Mouse (Mus musculus) spleen, postnatal 36 days (tissue): ENCODE results near the gene Aox2.
A peak's percentile ranks its signal among the peaks of the same experiment; 100 is the strongest.
"Not testable (repeated sequence)": the region's sequence is repeated elsewhere in the genome, so short reads cannot be mapped to it uniquely, and the experiment has no call there.

Source experiments
- DNase-seq, 2 experiments: peaks; one replicate each; pipeline ENCODE4 v3.0.0; 2022; ENCODE audit warnings: low spot score in 2 of 2, mixed read lengths in 1 of 2

Gene Aox2

GRCm38 (mm10) chr1:58346159-58346558, 68.0 kb downstream of the Aox2 start:
- DNase-seq, result no peak

GRCm38 (mm10) chr1:58348712-58349111, 70.6 kb downstream of the Aox2 start:
- peak; percentile 7 to 25 for DNase-seq

- DNase-seq, result no peak
Observed at GRCm38 (mm10) chr1:58353238-58353893, 75.2 kb downstream of the Aox2 start.

- no peak for DNase-seq
Observed at GRCm38 (mm10) chr1:58358958-58359901, 81.1 kb downstream of the Aox2 start.

- DNase-seq, result no peak
Observed at GRCm38 (mm10) chr1:58362296-58362695, 84.2 kb downstream of the Aox2 start.

- no peak for DNase-seq
Observed at GRCm38 (mm10) chr1:58364551-58364950, 86.4 kb downstream of the Aox2 start.

GRCm38 (mm10) chr1:58365829-58366228, 87.7 kb downstream of the Aox2 start:
- DNase-seq, result no peak

GRCm38 (mm10) chr1:58366737-58367471, 88.8 kb downstream of the Aox2 start:
- DNase-seq, result no peak

GRCm38 (mm10) chr1:58369716-58370115, 91.6 kb downstream of the Aox2 start:
- no peak for DNase-seq

- not testable (repeated sequence) for DNase-seq
Observed at GRCm38 (mm10) chr1:58374266-58374665, 96.1 kb downstream of the Aox2 start.

- DNase-seq, result no peak
Observed at GRCm38 (mm10) chr1:58375574-58376147, 97.5 kb downstream of the Aox2 start.

GRCm38 (mm10) chr1:58382586-58383281, 104.6 kb downstream of the Aox2 start:
- DNase-seq, result no peak

- no peak for DNase-seq
Observed at GRCm38 (mm10) chr1:58391421-58392267, 113.5 kb downstream of the Aox2 start.

- DNase-seq, result no peak
Observed at GRCm38 (mm10) chr1:58392268-58392651, 114.1 kb downstream of the Aox2 start.

- peak; percentile 91 to 93 for DNase-seq
Observed at GRCm38 (mm10) chr1:58392652-58393283, 114.6 kb downstream of the Aox2 start, which contains the start of gene Bzw1. TSS of gene Bzw1 (plus strand) at chr1:58392898.

GRCm38 (mm10) chr1:58393284-58394195, 115.4 kb downstream of the Aox2 start:
- peak; percentile 45 to 46 for DNase-seq

- no peak for DNase-seq
Observed at GRCm38 (mm10) chr1:58395341-58395740, 117.2 kb downstream of the Aox2 start.

- no peak for DNase-seq
Observed at GRCm38 (mm10) chr1:58396179-58396578, 118.1 kb downstream of the Aox2 start.

GRCm38 (mm10) chr1:58397731-58398130, 119.6 kb downstream of the Aox2 start:
- no peak for DNase-seq
